Mouse (Mus musculus) ES-E14 (cell line): ENCODE results near the gene Tvp23a.

ENCODE experiments used
- HCFC1 ChIP-seq: IDR thresholded peaks from 2 replicates; pipeline ENCODE4 v1.6.1; 2012; ENCODE audit warnings: low read length, inconsistent platforms, borderline replicate concordance; ENCODE audit not compliant: insufficient read depth
- ZC3H11A ChIP-seq: IDR thresholded peaks from 2 replicates; pipeline ENCODE4 v1.6.1; 2012; ENCODE audit warnings: low read depth, mild to moderate bottlenecking, inconsistent platforms, low read length, borderline replicate concordance

DNA sequence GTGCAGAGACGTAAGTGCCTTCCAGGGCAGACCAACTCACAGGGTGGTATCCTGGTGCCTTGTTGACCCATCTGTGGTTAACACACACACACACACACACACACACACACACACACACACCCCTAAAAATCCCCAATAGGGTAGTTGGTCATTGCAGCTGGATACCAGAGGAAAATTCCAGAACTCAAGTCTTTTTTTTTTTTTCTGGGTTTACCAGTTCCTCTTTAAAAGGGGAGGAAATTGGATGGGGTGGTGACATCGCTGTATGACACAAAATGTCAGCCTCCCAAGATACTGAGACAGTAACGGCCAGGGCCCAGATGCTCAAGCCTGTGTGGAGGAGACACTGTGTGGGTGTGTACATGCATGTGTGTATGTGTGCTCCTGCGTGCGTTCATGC is 13.8 kb downstream of the Tvp23a start:
- TF ChIP-seq ZC3H11A (no peak), HCFC1 (no peak)
